Mouse (Mus musculus): ENCODE measurements around the gene Syn1. TPM values are rescaled to one million over a fixed set of nuclear protein-coding genes. Genes with fewer than 3 reads are reported as not detected.

Gene Syn1
- total RNA-seq, 2 experiments from 2014 or later = 0.07 TPM

GRCm38 (mm10) chrX:20862105-20863065 is 58.4 kb downstream of the Syn1 start:
- DNase-seq (ENCODE audit: low spot score) = no peak

GRCm38 (mm10) chrX:20861453-20862104 is 59.2 kb downstream of the Syn1 start:
- DNase-seq (ENCODE audit: low spot score) = no peak

- DNase-seq (ENCODE audit: low spot score) = no peak
These were observed 67.0 kb downstream of the Syn1 start for GRCm38 (mm10) chrX:20853794-20854193.

- DNase-seq (ENCODE audit: low spot score) = peak; percentile 95
These were observed 72.4 kb downstream of the Syn1 start for GRCm38 (mm10) chrX:20848256-20848984.

GRCm38 (mm10) chrX:20847816-20848215 is 73.0 kb downstream of the Syn1 start:
- no peak for DNase-seq (ENCODE audit: low spot score)

GRCm38 (mm10) chrX:20847232-20847631 is 73.6 kb downstream of the Syn1 start:
- no peak for DNase-seq (ENCODE audit: low spot score)

- peak; percentile 68 for DNase-seq (ENCODE audit: low spot score)
These were observed 91.9 kb downstream of the Syn1 start for GRCm38 (mm10) chrX:20828934-20829333.

GRCm38 (mm10) chrX:20819708-20820426 is 100.9 kb downstream of the Syn1 start:
- peak; percentile 51 for DNase-seq (ENCODE audit: low spot score)

GRCm38 (mm10) chrX:20819204-20819628 is 101.6 kb downstream of the Syn1 start:
- DNase-seq (ENCODE audit: low spot score) = peak; percentile 73

GRCm38 (mm10) chrX:20816974-20817373 is 103.8 kb downstream of the Syn1 start:
- no peak for DNase-seq (ENCODE audit: low spot score)

Small RNA genes within 50 kb of the gene (microRNA-seq; reads per million reads assigned to microRNA genes)
- gene Gm24824 (not detected), gene Mir5617 (not detected)

Other genes starting within 250 kb of the Syn1 start
- 100 to 1,000 TPM; 103 to 117 TPM for gene Cdk16, start 233.1 kb downstream of the Syn1 start, total RNA-seq (2021)
- gene Usp11, start 217.1 kb downstream of the Syn1 start, total RNA-seq (2021) = 1 to 10 TPM; 1.5 to 2.3 TPM
- 10 to 100 TPM; 93.9 to 96.8 TPM for gene Araf, start 123.2 kb downstream of the Syn1 start, total RNA-seq (2021)
- 1 to 10 TPM in 1 of 2 experiments, under 1 TPM in 1; 0.62 to 1.7 TPM for gene Timp1, start 50.8 kb downstream of the Syn1 start, total RNA-seq (2021)
- 1 to 10 TPM; 3.0 to 3.7 TPM for gene Cfp, start 10.6 kb upstream of the Syn1 start, total RNA-seq (2021)
- 1 to 10 TPM; 5.7 to 6.1 TPM for gene Elk1, start 29.6 kb upstream of the Syn1 start, total RNA-seq (2021)
- gene Uxt, start 41.0 kb upstream of the Syn1 start, total RNA-seq (2021) = 10 to 100 TPM; 34.9 to 35.0 TPM
- 1 to 10 TPM; 1.3 to 1.6 TPM for gene Zfp182, start 141.3 kb upstream of the Syn1 start, total RNA-seq (2021)
- gene Spaca5, start 147.4 kb upstream of the Syn1 start, total RNA-seq (2021) = not detected
- gene Zfp300, start 168.5 kb upstream of the Syn1 start, total RNA-seq (2021) = under 1 TPM; 0.16 to 0.17 TPM
- gene Ssxa1, start 194.8 kb upstream of the Syn1 start, total RNA-seq (2021) = not detected

All from gastrocnemius, adult 18-20 months (tissue).